Mouse (Mus musculus) ES-E14 (cell line): ENCODE results near the gene Grin1. TPM values are rescaled to one million over a fixed set of nuclear protein-coding genes. Genes with fewer than 3 reads are reported as not detected.

ENCODE experiments used
- DNase-seq: peaks from one replicate; pipeline ENCODE4 v3.0.0-alpha.2; 2013; ENCODE audit warnings: low read depth, low spot score
- H3K27ac ChIP-seq: 2 replicates; pipeline ENCODE4 v1.5.1; 2012; ENCODE audit warnings: low read depth, mild to moderate bottlenecking, low read length, moderate library complexity, mixed read lengths; ENCODE audit not compliant: poor library complexity, insufficient read depth, severe bottlenecking
- H3K36me3 ChIP-seq: 2 replicates; pipeline ENCODE4 v1.6.1; 2012; ENCODE audit warnings: mild to moderate bottlenecking, low read length, moderate library complexity, mixed read lengths; ENCODE audit not compliant: control insufficient read depth, poor library complexity, insufficient read depth, severe bottlenecking
- H3K4me1 ChIP-seq, 2 experiments: fragments of 150-350 bp in 1 of 2; sonication (generic) in 1 of 2; 2 replicates each; pipeline ENCODE4 v1.6.1; 2012; ENCODE audit warnings: low read length in 2 of 2, mild to moderate bottlenecking in 1 of 2, mixed read lengths in 1 of 2; ENCODE audit not compliant: control insufficient read depth in 2 of 2, insufficient read depth in 2 of 2, poor library complexity in 1 of 2
- H3K4me3 ChIP-seq, 2 experiments: fragments of 150-350 bp in 1 of 2; sonication (generic) in 1 of 2; 2 replicates each; pipeline ENCODE4 v1.5.1; 2012; ENCODE audit warnings: low read length in 2 of 2, low read depth in 1 of 2, mild to moderate bottlenecking in 1 of 2, mixed read lengths in 1 of 2; ENCODE audit not compliant: insufficient read depth in 1 of 2, poor library complexity in 1 of 2, severe bottlenecking in 1 of 2
- H3K9ac ChIP-seq: 2 replicates; pipeline ENCODE4 v1.6.1; 2012; ENCODE audit warnings: low read depth, mild to moderate bottlenecking, low read length, mixed read lengths; ENCODE audit not compliant: poor library complexity, insufficient read depth, severe bottlenecking
- H3K9me3 ChIP-seq: fragments of 150-350 bp; sonication (generic); 2 replicates; pipeline ENCODE4 v1.6.1; 2012; ENCODE audit warnings: low read depth, mild to moderate bottlenecking, low read length; ENCODE audit not compliant: control insufficient read depth, insufficient read depth
- CHD2 ChIP-seq: IDR thresholded peaks from 2 replicates; pipeline ENCODE4 v1.6.1; 2014; ENCODE audit warnings: mild to moderate bottlenecking, low read depth, low read length, inconsistent platforms
- HCFC1 ChIP-seq: IDR thresholded peaks from 2 replicates; pipeline ENCODE4 v1.6.1; 2012; ENCODE audit warnings: low read length, inconsistent platforms, borderline replicate concordance; ENCODE audit not compliant: insufficient read depth
- MAFK ChIP-seq: IDR thresholded peaks from 2 replicates; pipeline ENCODE4 v1.6.1; 2014; ENCODE audit warnings: mild to moderate bottlenecking, low read depth, low read length, inconsistent platforms; ENCODE audit not compliant: insufficient read depth
- ZC3H11A ChIP-seq: IDR thresholded peaks from 2 replicates; pipeline ENCODE4 v1.6.1; 2012; ENCODE audit warnings: low read depth, mild to moderate bottlenecking, inconsistent platforms, low read length, borderline replicate concordance
- ZNF384 ChIP-seq: IDR thresholded peaks from 2 replicates; pipeline ENCODE4 v1.6.1; 2012; ENCODE audit warnings: low read depth, low read length, inconsistent platforms
- in situ Hi-C, 2 experiments: fragments of 600-800 bp; cut with MboI; formaldehyde crosslinking; loops; one replicate each; pipeline ENCODE4 v1.15.1; 2025; ENCODE audit warnings: low sequenced_read_pairs in 2 of 2, inconsistent platforms in 1 of 2; ENCODE audit not compliant: unreplicated experiment in 2 of 2
- total RNA-seq: library from RNA; depleted of rRNA; stranded (reverse); fragments of 300-350 nt; gene quantifications from 2 replicates; pipeline ENCODE4 v1.2.3, GENCODE M21; 2012

The Grin1 gene
- total RNA-seq, 1 experiment, result 2.5 TPM

DNA sequence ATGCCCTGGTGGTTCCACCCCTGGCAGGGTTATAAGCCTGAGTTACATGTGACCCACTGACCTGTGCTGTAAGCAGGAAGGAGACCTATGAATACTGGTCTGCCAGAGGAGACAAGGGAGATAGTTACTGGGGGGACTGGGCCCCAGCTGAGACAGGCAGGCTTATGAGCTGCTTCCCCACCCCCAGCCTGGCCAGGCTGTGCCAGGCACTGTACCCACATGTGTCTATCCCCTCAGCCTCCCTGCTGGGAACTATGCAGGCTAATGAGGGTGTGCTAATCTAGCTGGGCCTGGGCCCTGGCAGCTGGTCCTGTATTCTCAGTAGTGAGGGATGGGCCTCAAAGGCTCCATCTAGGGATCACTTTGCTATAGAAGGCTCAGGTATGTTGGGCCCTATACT lies 51.7 kb downstream of the Grin1 start:
- Histone ChIP-seq H3K9ac (0 out of 2 replicates have a peak overlapping the region, but pooled peaks have one; percentile 6), H3K27ac (no peak overlapping the region), H3K9me3 (no peaks in the 10 kb centered on the region), H3K4me1 (peaks cover 0 to 14% of the 10 kb centered on the region in 2 experiments; a peak in 2 of 4 replicates), H3K36me3 (peaks cover 15% of the 10 kb centered on the region), H3K4me3 (no peak overlapping the region)
- no peak for DNase-seq
- no peak for TF ChIP-seq MAFK
- TF ChIP-seq ZNF384, result no peak
- TF ChIP-seq HCFC1, result no peak
- TF ChIP-seq CHD2, result no peak
- no peak for TF ChIP-seq ZC3H11A
- in situ Hi-C loops, result no loop called here

GRCm38 (mm10) chr2:25266720-25267119 lies 52.3 kb downstream of the Grin1 start:
- peaks cover 0 to 14% of the 10 kb centered on the region in 2 experiments; a peak in 2 of 4 replicates for H3K4me1 ChIP-seq
- in situ Hi-C loops, result no loop called here
- H3K4me3 ChIP-seq, result no peak overlapping the region; a peak in 1 of 4 replicates
- DNase-seq, result no peak
- H3K9me3 ChIP-seq, result no peaks in the 10 kb centered on the region
- H3K36me3 ChIP-seq, result peaks cover 15% of the 10 kb centered on the region
- H3K27ac ChIP-seq, result no peak overlapping the region
- H3K9ac ChIP-seq, result no peak overlapping the region
- TF ChIP-seq HCFC1 (no peak), ZNF384 (no peak), CHD2 (no peak), MAFK (no peak), ZC3H11A (no peak)

GRCm38 (mm10) chr2:25265897-25266656 lies 52.9 kb downstream of the Grin1 start:
- Histone ChIP-seq H3K9ac (0 out of 2 replicates have a peak overlapping the region, but pooled peaks have one; percentile 14), H3K4me3 (peak overlapping the region in 1 of 2 experiments; percentile 4; a peak in 1 of 4 replicates), H3K27ac (no peak overlapping the region), H3K36me3 (peaks cover 15% of the 10 kb centered on the region), H3K4me1 (peaks cover 0 to 12% of the 10 kb centered on the region in 2 experiments; a peak in 2 of 4 replicates), H3K9me3 (no peaks in the 10 kb centered on the region)
- TF ChIP-seq CHD2 (no peak), MAFK (no peak), ZC3H11A (no peak), HCFC1 (no peak), ZNF384 (no peak)
- in situ Hi-C loops, result no loop called here
- DNase-seq, result no peak

DNA sequence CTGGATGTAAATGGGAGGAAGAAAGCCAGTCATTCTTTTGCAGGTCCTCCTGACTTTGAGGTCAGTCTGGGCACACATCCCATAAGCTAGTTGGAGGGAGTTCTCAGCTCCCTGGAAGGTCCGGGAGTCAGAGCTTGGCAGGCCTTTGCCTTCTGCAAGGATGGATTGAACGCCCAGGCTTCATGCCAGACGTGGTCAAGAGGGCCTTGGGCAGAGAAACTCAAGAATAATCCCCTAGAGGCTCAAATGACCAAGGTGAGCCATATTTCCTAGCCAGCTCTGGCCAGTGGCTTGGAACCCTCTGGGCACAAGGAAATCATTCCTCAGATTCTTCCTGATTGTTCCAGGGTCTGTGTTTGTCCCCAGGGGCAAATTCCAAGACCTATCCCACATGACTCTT lies 54.1 kb downstream of the Grin1 start:
- in situ Hi-C loops, result no loop called here
- DNase-seq, result no peak
- H3K27ac ChIP-seq, result no peak overlapping the region
- peaks cover 0 to 12% of the 10 kb centered on the region in 2 experiments; a peak in 1 of 4 replicates for H3K4me1 ChIP-seq
- H3K36me3 ChIP-seq, result peaks cover 10% of the 10 kb centered on the region; the same call in 1 of the 2 replicates
- H3K9me3 ChIP-seq, result no peaks in the 10 kb centered on the region
- no peak overlapping the region; a peak in 1 of 4 replicates for H3K4me3 ChIP-seq
- no peak overlapping the region for H3K9ac ChIP-seq
- TF ChIP-seq HCFC1 (no peak), ZC3H11A (no peak), MAFK (no peak), CHD2 (no peak), ZNF384 (no peak)
